In the genomic region with DNA sequence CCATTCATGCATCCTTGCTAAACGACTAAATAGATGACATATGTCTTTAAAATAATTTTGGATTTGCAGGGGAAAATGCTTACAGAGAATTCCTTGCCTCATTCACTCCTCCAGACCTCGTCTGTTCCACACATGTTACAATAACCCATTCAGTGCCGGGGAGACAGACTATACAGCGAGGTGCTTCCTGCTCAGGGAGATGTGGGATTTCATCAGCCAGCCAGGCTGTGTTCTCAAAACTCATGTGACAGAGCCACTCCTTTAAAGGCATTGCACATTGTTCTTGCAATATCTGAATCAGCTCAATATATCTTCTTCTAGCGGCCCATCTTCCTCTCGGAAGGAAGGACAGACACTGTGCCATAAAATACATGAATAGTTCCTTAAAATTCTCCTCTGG, we compare ENCODE assay signal across 18 mouse cellular contexts.
DNase-seq lines count a peak whose midpoint lies in the region; ATAC-seq and TF ChIP-seq lines count a peak whose summit lies in the region.
"Had no signal": no experiment of that assay in that cellular context is flagged by ENCODE, and none has a peak within 500 bp of the region (broad histone marks: within the 10 kb centered on the region; RNA-seq: fewer than 3 reads in every experiment).

No protein-coding gene starts in this region.

- no peak for TF ChIP-seq CTCF in embryonic fibroblast, embryonic 13.5 days (IDR thresholded peaks at IDR 0.05; ENCODE audit: borderline replicate concordance, insufficient read depth, low read length)

- peak; percentile 69 for ATAC-seq in frontal cortex, adult (ENCODE audit: low TSS enrichment)
- 0 out of 2 replicates have a peak, but pooled peaks have one; percentile 13 for ATAC-seq in liver, embryonic 16.5 days (ENCODE audit: low read depth)
- ATAC-seq in liver, embryonic 12.5 days: no peak
- ATAC-seq in stomach, embryonic 16.5 days (ENCODE audit: insufficient read depth, low FRiP score): no peak
- ATAC-seq: intestine, postnatal 0 days; midbrain, embryonic 13.5 days had no signal

- no peaks in the 10 kb centered on the region for H3K36me3 ChIP-seq in liver, embryonic 16.5 days (ENCODE audit: control insufficient read depth, insufficient read depth)
- peaks cover 15% of the 10 kb centered on the region for H3K36me3 ChIP-seq in liver, embryonic 12.5 days
- H3K36me3 ChIP-seq in stomach, embryonic 16.5 days (ENCODE audit: control insufficient read depth, insufficient read depth, low read length): no peaks in the 10 kb centered on the region
- H3K36me3 ChIP-seq: heart, embryonic 15.5 days; midbrain, embryonic 13.5 days had no signal

- H3K4me1 ChIP-seq in liver, embryonic 16.5 days (ENCODE audit: control insufficient read depth, low read depth, low read length): no peaks in the 10 kb centered on the region
- peaks cover 15% of the 10 kb centered on the region; the same call in 1 of the 2 replicates for H3K4me1 ChIP-seq in liver, embryonic 12.5 days
- peaks cover 2% of the 10 kb centered on the region; the same call in 1 of the 2 replicates for H3K4me1 ChIP-seq in embryonic fibroblast, embryonic 13.5 days (ENCODE audit: control insufficient read depth, insufficient read depth, low read length)
- no peaks in the 10 kb centered on the region for H3K4me1 ChIP-seq in stomach, embryonic 16.5 days (ENCODE audit: control insufficient read depth, insufficient read depth, low read length)

- H3K9ac ChIP-seq in liver, embryonic 16.5 days (ENCODE audit: low read depth, low read length): no peak overlapping the region
- H3K9ac ChIP-seq in liver, embryonic 12.5 days: no peak overlapping the region
- H3K9ac ChIP-seq in stomach, embryonic 16.5 days (ENCODE audit: low read length): no peak overlapping the region
- H3K9ac ChIP-seq: heart, embryonic 15.5 days; midbrain, embryonic 13.5 days had no signal

- no peaks in the 10 kb centered on the region for H3K9me3 ChIP-seq in liver, embryonic 16.5 days (replicated peaks; ENCODE audit: control insufficient read depth, low read length)
- no peaks in the 10 kb centered on the region for H3K9me3 ChIP-seq in liver, embryonic 12.5 days (replicated peaks)
- H3K9me3 ChIP-seq in stomach, embryonic 16.5 days (replicated peaks; ENCODE audit: control insufficient read depth, low read length): no peaks in the 10 kb centered on the region
- H3K9me3 ChIP-seq: heart, embryonic 15.5 days; midbrain, embryonic 13.5 days had no signal

- no peak overlapping the region for H3K4me3 ChIP-seq in liver, embryonic 16.5 days (ENCODE audit: low read depth, low read length)
- no peak overlapping the region for H3K4me3 ChIP-seq in liver, embryonic 12.5 days
- no peak overlapping the region for H3K4me3 ChIP-seq in embryonic fibroblast, embryonic 13.5 days (ENCODE audit: insufficient read depth, low read length)
- no peak overlapping the region for H3K4me3 ChIP-seq in stomach, embryonic 16.5 days (replicated peaks; ENCODE audit: low read length)
- H3K4me3 ChIP-seq: heart, embryonic 15.5 days; midbrain, embryonic 13.5 days; myocyte had no signal

- 68% methylated on average over 6 of the region's 6 CpGs for WGBS in liver, embryonic 16.5 days (ENCODE audit: insufficient replicate concordance)
- 73% methylated on average over 6 of the region's 6 CpGs for WGBS in liver, embryonic 12.5 days (ENCODE audit: insufficient replicate concordance)
- WGBS in stomach, embryonic 16.5 days: 66% methylated on average over 6 of the region's 6 CpGs

- TF ChIP-seq POLR2A in embryonic fibroblast, embryonic 13.5 days (IDR thresholded peaks at IDR 0.05; ENCODE audit: low read depth, low read length): no peak

- no peak for DNase-seq in frontal cortex, postnatal 10 days (ENCODE audit: low spot score in 2 of 2)
- DNase-seq in neural tube, embryonic 10.5 days (ENCODE audit: extremely low spot score, low spot score): no peak
- no peak for DNase-seq in kidney, postnatal 25 days
- DNase-seq: adrenal gland, postnatal 10 days; cerebellum, adult 8-10 months; kidney, postnatal 10 days; lung, postnatal 14 days; right cerebral cortex, adult 18-20 months; spleen, adult 18-20 months had no signal

- H3K4me2 ChIP-seq in liver, embryonic 16.5 days (ENCODE audit: low read depth, low read length): no peak overlapping the region
- H3K4me2 ChIP-seq in liver, embryonic 12.5 days: no peak overlapping the region
- no peak overlapping the region for H3K4me2 ChIP-seq in stomach, embryonic 16.5 days (ENCODE audit: low read depth, low read length)
- H3K4me2 ChIP-seq: heart, embryonic 15.5 days; midbrain, embryonic 13.5 days had no signal

- H3K27me3 ChIP-seq in liver, embryonic 16.5 days (ENCODE audit: control insufficient read depth, insufficient read depth, low read depth, low read length): no peaks in the 10 kb centered on the region
- no peaks in the 10 kb centered on the region for H3K27me3 ChIP-seq in liver, embryonic 12.5 days (replicated peaks)
- H3K27me3 ChIP-seq in stomach, embryonic 16.5 days (ENCODE audit: control insufficient read depth, insufficient read depth, low read length): no peaks in the 10 kb centered on the region
- H3K27me3 ChIP-seq: heart, embryonic 15.5 days; midbrain, embryonic 13.5 days had no signal

- no peak overlapping the region for H3K27ac ChIP-seq in liver, embryonic 16.5 days (ENCODE audit: low read length)
- no peak overlapping the region for H3K27ac ChIP-seq in liver, embryonic 12.5 days
- peak overlapping the region; percentile 86 for H3K27ac ChIP-seq in embryonic fibroblast, embryonic 13.5 days (ENCODE audit: insufficient read depth, low read length)
- H3K27ac ChIP-seq in stomach, embryonic 16.5 days (ENCODE audit: low read length): peak overlapping the region; percentile 14; the same call in 1 of the 2 replicates
- H3K27ac ChIP-seq: heart, embryonic 15.5 days; midbrain, embryonic 13.5 days had no signal

Comparison
In these comparisons a context has a peak if more than half of its experiments do, and no peak if none do; other contexts are left out.
1. ATAC-seq: peak in frontal cortex, adult (single experiment) and liver, embryonic 16.5 days (single experiment); none in liver, embryonic 12.5 days (single experiment) and stomach, embryonic 16.5 days (single experiment).
2. H3K27ac ChIP-seq: peak in embryonic fibroblast, embryonic 13.5 days (single experiment) and stomach, embryonic 16.5 days (single experiment); none in liver, embryonic 16.5 days (single experiment) and liver, embryonic 12.5 days (single experiment).